Mouse (Mus musculus) layer of hippocampus, postnatal 36 days (tissue): ENCODE results near the gene Sfxn1. TPM values are rescaled to one million over a fixed set of nuclear protein-coding genes. Genes with fewer than 3 reads are reported as not detected.

ENCODE experiments used
- DNase-seq, 2 experiments: peaks; one replicate each; pipeline ENCODE4 v3.0.0; 2022
- total RNA-seq, 2 experiments: library from RNA; stranded (reverse); gene quantifications; 2 replicates each; pipeline ENCODE4 v1.2.3; 2021

Gene Sfxn1
- total RNA-seq, 2 experiments from 2014 or later = 42.7 to 45.5 TPM

DNA sequence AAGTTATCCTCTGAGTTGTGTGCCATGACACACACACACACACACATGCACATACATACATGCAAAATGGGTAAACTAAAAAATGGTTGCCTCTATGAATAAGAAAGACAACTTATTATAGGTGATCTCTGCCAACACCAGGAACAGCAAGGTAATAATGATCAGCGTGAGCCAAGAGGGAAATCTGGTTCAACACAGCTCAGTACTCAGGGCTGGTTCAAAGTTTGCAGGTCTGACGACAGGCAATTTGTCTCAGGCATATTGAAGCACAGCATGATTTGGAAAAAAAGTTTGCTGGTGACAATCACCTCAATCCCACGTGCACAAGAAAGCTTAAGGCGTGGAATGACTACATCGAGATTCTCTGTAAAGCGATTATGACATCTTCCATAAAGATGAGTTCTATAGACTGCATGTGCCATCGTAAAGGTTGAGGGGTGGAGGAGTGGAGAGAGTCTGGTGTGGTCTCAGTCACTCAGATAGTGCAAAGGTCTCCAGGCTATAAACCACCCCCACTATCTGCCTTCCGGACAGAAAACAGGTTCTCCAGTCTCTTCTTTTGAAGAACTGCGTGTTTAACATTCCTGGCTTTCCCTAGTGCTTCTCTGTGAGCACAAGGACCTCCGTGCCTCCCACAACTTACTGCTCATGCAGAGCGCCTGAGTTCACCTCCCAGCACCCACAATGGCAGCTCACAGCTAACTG is 6.0 kb downstream of the Sfxn1 start:
- no peak for DNase-seq

GRCm38 (mm10) chr13:54079782-54080759 is 8.4 kb downstream of the Sfxn1 start:
- DNase-seq = no peak

DNA sequence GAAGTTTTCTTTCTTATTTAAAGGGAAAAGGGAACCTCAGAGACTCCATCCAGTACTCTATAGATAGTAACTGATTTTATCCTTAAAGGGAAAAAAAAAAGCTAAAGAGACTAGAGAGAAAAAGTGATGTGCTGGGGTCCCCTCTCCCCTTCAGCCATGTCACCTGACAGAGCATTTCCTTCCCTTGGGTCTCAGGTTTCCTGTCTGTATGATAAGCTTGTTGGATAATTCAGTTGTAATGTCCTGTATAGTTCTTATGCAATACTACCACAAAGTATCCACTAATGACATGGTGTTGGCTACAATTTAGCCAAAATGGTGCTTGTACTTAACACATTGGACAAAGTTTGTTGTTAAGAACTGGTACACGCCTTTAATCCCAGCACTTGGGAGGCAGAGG is 9.1 kb downstream of the Sfxn1 start:
- no peak for DNase-seq

DNA sequence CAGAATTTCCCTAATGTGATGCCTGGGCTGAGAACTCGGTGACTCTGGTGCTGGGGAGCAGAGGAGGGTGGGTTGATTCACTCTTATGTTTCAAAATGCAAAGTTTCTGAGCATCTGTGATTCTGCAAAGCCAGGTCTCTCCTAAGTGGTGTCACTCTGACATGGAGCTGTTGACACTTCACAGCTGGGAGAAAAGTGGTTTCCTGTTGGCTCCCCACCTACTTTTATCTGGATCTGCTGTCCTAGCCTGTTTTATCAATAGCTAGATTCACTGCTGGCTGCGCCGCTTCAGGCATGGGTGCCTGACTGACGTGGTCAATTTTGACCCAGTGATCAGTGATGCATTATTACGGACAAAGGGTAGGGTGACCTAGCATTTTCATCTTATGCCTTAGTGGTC is 11.3 kb downstream of the Sfxn1 start:
- no peak for DNase-seq

- DNase-seq = no peak
Observed at GRCm38 (mm10) chr13:54084178-54084577, 12.5 kb downstream of the Sfxn1 start.

GRCm38 (mm10) chr13:54084826-54085225 is 13.2 kb downstream of the Sfxn1 start:
- no peak for DNase-seq

DNA sequence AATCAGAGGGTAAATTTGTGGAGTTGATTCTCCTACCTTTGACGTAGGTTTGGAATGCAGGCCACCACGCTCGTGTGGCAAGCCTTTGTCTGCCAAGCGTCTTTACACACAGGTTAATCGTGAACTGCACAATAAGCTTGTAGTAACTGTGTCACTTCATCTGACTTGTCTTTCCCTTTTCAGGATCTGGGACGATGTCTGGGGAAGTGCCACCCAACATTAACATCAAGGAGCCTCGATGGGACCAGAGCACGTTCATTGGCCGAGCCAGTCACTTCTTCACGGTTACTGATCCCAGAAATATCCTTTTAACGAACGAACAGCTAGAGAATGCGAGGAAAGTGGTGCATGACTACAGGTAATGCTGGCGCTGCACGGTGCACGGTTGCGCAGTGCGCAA is 13.6 kb downstream of the Sfxn1 start:
- DNase-seq = no peak

DNA sequence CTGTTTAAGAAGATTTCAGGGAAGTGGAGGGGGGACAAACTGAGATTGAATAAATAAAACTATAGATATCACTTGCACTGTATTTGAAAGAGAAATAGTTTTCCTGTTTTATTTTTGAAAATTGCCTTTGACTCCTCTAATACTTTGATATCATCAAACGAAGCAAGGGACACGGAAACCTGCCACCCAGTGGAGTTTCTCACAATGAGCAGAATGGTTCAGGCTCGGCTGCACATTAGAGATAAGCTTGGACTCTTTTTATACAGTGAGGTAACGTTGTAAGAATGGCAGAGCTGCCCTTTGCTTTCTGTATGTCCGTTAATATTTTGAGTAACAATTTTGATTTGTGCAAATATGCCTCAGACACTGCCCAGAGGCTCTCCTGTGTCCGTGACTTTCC is 20.1 kb downstream of the Sfxn1 start:
- no peak for DNase-seq

- DNase-seq = no peak
Observed at GRCm38 (mm10) chr13:54094349-54094748, 22.7 kb downstream of the Sfxn1 start.

DNA sequence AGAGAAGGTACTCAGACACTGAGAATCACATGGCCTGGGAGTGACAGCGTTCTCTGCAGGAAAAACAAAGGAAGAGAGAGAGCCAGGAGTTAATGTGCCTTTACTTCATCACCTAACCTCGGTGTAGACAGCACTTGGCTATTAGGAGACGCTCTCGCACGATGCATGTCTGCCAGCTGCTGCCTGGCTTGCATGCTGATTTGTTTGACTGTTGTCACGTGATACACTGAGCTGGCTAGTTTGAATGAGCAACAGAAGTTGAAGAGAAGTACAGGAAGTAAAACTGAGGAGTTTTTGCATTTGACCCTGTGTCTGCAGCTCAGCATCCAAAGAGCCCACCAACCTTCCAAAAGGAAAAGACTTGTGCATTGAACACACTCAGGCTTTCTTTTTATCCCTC is 23.3 kb downstream of the Sfxn1 start:
- no peak for DNase-seq

DNA sequence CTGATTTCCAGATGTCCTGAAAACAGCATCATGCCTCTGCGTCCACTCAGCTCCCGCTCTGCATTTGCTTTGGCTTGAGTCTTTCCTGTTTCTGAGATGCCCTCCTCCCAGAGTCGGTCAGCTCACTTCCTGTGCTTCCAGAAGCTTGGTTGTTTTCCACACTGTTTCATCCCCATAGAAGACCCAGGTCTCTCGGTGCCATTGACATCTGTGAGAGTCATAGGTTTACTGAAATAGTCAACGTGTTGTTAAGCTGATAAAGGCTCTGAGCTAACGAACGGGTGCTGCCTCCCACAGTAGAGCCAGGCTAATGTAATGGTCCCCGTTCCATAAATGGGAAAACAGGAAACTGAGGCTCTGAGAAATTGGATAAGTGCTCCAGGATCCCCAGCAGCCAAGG is 24.1 kb downstream of the Sfxn1 start:
- no peak for DNase-seq

DNA sequence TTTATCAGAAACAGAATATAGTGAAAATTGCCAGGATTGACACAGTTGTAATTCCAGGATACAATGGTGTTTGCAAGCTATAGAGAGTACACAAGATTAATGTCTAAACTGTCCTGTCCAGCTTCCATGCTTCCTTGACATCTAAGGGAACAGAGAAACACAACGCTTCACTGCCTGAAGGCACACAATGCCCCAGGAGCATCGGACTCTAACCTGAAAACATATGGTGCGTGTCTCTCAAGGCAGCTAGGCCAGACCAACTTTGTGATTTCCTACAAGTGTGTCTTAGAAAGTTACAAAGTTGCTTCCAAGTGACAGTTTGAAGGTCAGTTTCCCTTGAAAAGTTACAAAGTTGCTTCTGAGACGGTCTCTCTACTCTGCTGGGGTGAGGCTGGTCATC is 25.6 kb downstream of the Sfxn1 start:
- DNase-seq = no peak

DNA sequence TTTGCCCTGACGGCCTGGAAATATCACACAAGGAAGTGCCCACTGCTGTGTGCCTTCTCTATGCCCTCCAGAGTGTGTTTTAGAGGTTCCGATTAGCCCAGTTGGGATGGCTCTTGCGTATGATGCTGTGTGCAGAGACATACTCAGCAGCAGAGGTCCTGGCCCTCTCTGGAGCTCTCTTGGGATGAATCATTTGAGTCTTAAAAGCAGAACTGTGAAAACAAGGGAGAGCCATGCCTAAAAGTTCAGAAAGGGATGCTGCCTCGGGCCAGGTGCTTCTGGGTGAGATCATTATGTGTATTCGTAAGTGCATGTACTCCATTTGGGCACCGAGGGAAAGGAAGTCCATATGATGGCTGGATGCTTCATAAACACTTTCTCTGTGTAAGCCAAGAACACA is 26.1 kb downstream of the Sfxn1 start:
- no peak for DNase-seq

- peak in 1 of 2 experiments; percentile 43 for DNase-seq
Observed at GRCm38 (mm10) chr13:54101031-54101820, 29.6 kb downstream of the Sfxn1 start.

GRCm38 (mm10) chr13:54102061-54102460 is 30.4 kb downstream of the Sfxn1 start:
- no peak for DNase-seq

DNA sequence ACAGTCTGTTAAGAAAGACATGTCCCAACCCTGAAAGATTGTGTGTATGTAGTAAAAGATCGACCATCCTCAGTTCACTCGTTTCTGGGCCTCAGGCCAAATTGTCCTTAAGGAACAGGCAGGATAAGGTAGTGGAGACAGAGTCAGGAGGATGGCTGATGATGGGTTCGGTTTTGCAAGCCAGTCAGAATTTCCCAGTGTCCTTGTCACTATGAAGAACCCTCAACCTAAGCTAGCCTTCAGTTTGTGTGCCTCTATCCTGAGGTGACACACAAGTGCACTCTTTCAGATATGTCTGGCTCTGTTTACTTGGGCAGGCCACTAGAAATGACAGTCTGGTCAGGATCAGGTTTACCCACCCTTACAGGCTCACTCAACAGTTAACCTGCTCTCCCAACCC is 31.6 kb downstream of the Sfxn1 start:
- DNase-seq = no peak

- no peak for DNase-seq
Observed at GRCm38 (mm10) chr13:54103866-54104265, 32.2 kb downstream of the Sfxn1 start.

DNA sequence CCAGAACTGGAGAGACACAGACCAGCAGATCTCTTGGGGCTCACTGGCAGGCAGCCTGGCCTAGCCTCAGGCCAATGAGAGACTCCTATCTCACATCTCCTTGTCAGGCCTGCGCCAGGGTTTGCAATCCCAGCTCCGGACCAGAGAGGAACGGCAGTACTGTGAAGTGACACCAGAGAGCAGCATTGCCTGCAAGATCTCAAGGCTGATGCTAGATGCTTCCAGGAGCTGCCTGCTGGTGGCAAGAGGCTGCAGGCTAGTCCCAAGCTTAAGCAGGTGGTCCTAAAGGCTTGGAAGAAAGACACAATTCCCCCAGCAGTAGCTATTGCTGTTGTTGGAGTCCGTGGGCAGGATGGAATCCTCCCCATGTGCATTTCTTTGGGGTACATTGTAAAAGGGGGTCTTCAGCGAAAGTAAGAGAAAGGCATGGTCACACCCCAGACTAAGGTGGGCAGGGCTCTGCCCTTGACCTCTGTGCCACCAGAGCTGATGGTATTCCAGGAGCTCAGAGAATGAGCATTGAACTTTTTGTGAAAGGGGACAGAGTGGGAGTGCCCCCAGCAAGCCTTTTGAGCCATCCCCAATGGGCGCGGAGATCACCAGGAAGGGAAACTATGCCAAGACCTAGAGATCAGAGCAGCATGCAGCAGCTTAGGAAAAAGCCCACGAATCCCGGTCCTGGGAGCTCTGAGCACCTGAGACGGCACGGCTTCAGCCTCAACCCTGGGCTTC is 42.3 kb downstream of the Sfxn1 start:
- peak; percentile 83 to 84 for DNase-seq

GRCm38 (mm10) chr13:54114931-54115330 is 43.3 kb downstream of the Sfxn1 start:
- DNase-seq = no peak

GRCm38 (mm10) chr13:54115779-54116178 is 44.1 kb downstream of the Sfxn1 start:
- no peak for DNase-seq

DNA sequence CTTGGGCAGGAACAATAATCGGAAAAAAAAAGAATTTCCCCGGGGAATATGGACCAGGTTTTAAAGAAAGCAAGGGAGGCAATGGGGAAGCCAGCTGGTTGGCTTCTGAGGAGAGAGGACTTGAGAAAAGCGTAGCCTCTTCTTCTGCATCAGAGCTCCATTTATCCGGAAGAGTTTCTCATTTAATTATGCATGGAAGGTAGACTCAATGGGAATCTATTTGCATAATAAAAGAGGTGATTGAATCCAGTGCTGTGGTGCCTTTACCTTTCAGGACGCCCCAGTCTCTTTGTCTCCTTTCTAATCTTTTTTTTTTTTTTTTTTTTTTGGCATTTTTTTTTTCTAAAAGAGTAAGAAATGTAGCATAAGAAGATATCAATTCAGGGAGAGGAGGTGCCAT is 46.7 kb downstream of the Sfxn1 start:
- no peak for DNase-seq

GRCm38 (mm10) chr13:54137756-54138410 is 66.2 kb downstream of the Sfxn1 start:
- no peak for DNase-seq
